7 mouse cellular contexts compared by ENCODE assay signal in the genomic region with DNA sequence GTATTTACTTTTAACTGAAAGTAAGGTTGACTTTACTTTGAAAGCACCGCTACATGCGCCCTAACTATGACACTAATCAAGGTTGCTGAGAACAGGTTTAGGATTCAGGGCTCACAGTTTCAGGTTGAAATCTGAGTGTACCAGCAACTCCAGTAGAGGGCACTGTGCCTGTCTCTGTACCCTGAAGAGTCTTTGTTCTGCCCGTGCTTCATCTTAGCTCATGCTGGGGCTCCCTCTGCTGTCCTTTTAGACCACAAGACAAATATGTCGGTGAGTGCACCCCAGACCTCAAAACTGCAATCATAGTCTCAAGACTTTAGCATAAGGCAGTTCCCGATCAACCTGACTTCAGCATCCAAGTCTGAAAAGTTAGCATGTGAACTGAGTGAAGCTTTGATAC.
DNase-seq lines count a peak whose midpoint lies in the region; ATAC-seq lines count a peak whose summit lies in the region.

No protein-coding gene starts in this region.

- H3K27ac ChIP-seq in intestine, embryonic 14.5 days (ENCODE audit: low read depth), result no peak overlapping the region

- peak; percentile 77 for ATAC-seq in intestine, embryonic 14.5 days (replicated peaks; ENCODE audit: low FRiP score, low TSS enrichment, low read depth)
- peak; percentile 99 for ATAC-seq in megakaryocyte-erythroid progenitor cell, adult 5-6 weeks (replicated peaks; ENCODE audit: low FRiP score, low TSS enrichment, poor library complexity, severe bottlenecking)

- peak; percentile 69 to 90 for DNase-seq in adrenal gland, adult (ENCODE audit: inconsistent age in 2 of 2, low spot score in 1 of 2)
- peak; percentile 25 to 65 for DNase-seq in cerebellum, postnatal 25 days
- peak; percentile 60 to 86 for DNase-seq in frontal cortex, postnatal 36 days (ENCODE audit: low spot score in 2 of 2)
- peak; percentile 79 for DNase-seq in intestine, embryonic 14.5 days (ENCODE audit: low spot score)
- peak; percentile 10 to 52 for DNase-seq in left cerebral cortex, adult 8-10 months (ENCODE audit: low spot score in 2 of 2)
- peak; percentile 62 to 77 for DNase-seq in right cerebral cortex, postnatal 36 days (ENCODE audit: low spot score in 2 of 2)

- no peak overlapping the region for H3K4me3 ChIP-seq in intestine, embryonic 14.5 days (ENCODE audit: low read depth, low read length)

- H3K27me3 ChIP-seq in intestine, embryonic 14.5 days (replicated peaks; ENCODE audit: control insufficient read depth, insufficient read depth, low read length), result 0 out of 2 replicates have a peak, but pooled peaks cover 3% of the 10 kb centered on the region

- no peaks in the 10 kb centered on the region for H3K4me1 ChIP-seq in intestine, embryonic 14.5 days (replicated peaks; ENCODE audit: control insufficient read depth, insufficient read depth, low read length)

- H3K9ac ChIP-seq in intestine, embryonic 14.5 days (ENCODE audit: low read length), result no peak overlapping the region

- 16% methylated on average over 5 of the region's 5 CpGs for WGBS in intestine, embryonic 14.5 days

- no peaks in the 10 kb centered on the region for H3K9me3 ChIP-seq in intestine, embryonic 14.5 days (ENCODE audit: control insufficient read depth, low read length)

- no peak overlapping the region for H3K4me2 ChIP-seq in intestine, embryonic 14.5 days (ENCODE audit: low read length)

- no peaks in the 10 kb centered on the region for H3K36me3 ChIP-seq in intestine, embryonic 14.5 days (ENCODE audit: control insufficient read depth, insufficient read depth, low read length)
